ENCODE assay signal across 8 mouse cellular contexts in genomic region chr4:132945261-132946046, GRCm38 (mm10). TPM values are rescaled to one million over a fixed set of nuclear protein-coding genes. Genes with fewer than 3 reads are reported as not detected.
DNase-seq lines count a peak whose midpoint lies in the region.

No protein-coding gene starts in this region.

- peaks cover 76% of the 10 kb centered on the region for H3K4me1 ChIP-seq in megakaryocyte, embryonic 14.5 days

- peak; percentile 91 for DNase-seq in R1 (ENCODE audit: low read depth, low spot score)
- peak; percentile 92 for DNase-seq in cerebellum, postnatal 4 days (ENCODE audit: low spot score in 2 of 2)
- DNase-seq in gastrocnemius, adult 8-10 months (ENCODE audit: low spot score in 2 of 2) = peak; percentile 68 to 72
- peak; percentile 96 for DNase-seq in induced T-regulatory cell, adult 2 months (ENCODE audit: low read depth)
- peak; percentile 67 to 91 for DNase-seq in left cerebral cortex, adult 9 months (ENCODE audit: low spot score in 2 of 2)
- DNase-seq in right cerebral cortex, adult 2 months (ENCODE audit: low spot score in 2 of 2) = peak; percentile 89 to 90
- DNase-seq in urinary bladder, postnatal 14 days (ENCODE audit: low spot score) = peak; percentile 85

- H3K4me3 ChIP-seq in megakaryocyte, embryonic 14.5 days (replicated peaks) = peak overlapping the region; percentile 86

- no peaks in the 10 kb centered on the region for H3K9me3 ChIP-seq in megakaryocyte, embryonic 14.5 days

- no peaks in the 10 kb centered on the region for H3K36me3 ChIP-seq in megakaryocyte, embryonic 14.5 days (replicated peaks; ENCODE audit: low read length)

- peaks cover 8% of the 10 kb centered on the region for H3K27me3 ChIP-seq in megakaryocyte, embryonic 14.5 days (replicated peaks)

RNA-seq across cellular contexts. Expression of gene Fam76a, which starts 23.1 kb away (rescaled TPM):
- total RNA-seq in gastrocnemius, adult 8-10 months (2022) = 10 to 100 TPM; 31.5 to 35.9 (median 33.8) TPM
- 9.4 and 13.8 TPM in 2 replicates for polyA plus RNA-seq in megakaryocyte, embryonic 14.5 days (2012; ENCODE audit: insufficient read depth, low replicate concordance)

RNA-seq across cellular contexts. Expression of gene Fgr, which starts 28.4 kb away (rescaled TPM):
- not detected for total RNA-seq in gastrocnemius, adult 8-10 months (2022)
- 4.8 TPM in 1 of 2 replicates, not detected in the other for polyA plus RNA-seq in megakaryocyte, embryonic 14.5 days (2012; ENCODE audit: insufficient read depth, low replicate concordance)

Comparison
In these comparisons a context has a peak if more than half of its experiments do, and no peak if none do; other contexts are left out.
1. Peak in every context shown above with its lines: DNase-seq and H3K4me3 ChIP-seq.